Mouse (Mus musculus) CH12.LX (cell line): Measurements from ENCODE around the gene Pla2g7. TPM values are rescaled to one million over a fixed set of nuclear protein-coding genes. Genes with fewer than 3 reads are reported as not detected.

ENCODE experiments used
- DNase-seq: peaks from one replicate; pipeline ENCODE4 v3.0.0-alpha.2; 2013; ENCODE audit errors: extremely low read depth
- H3K27ac ChIP-seq: 2 replicates; pipeline ENCODE4 v1.5.1; 2012; ENCODE audit warnings: low read depth, mild to moderate bottlenecking, control low read depth, moderate library complexity; ENCODE audit not compliant: insufficient read depth
- H3K27me3 ChIP-seq: replicated peaks from 2 replicates; pipeline ENCODE3; 2012; ENCODE audit warnings: inconsistent platforms
- H3K36me3 ChIP-seq, 2 experiments: replicated peaks in 1 of 2; 2 replicates each; pipeline versions ENCODE3 to v1.6.1; 2012; ENCODE audit warnings: inconsistent platforms in 1 of 2, low read length in 1 of 2, mild to moderate bottlenecking in 1 of 2, mixed read lengths in 1 of 2, moderate library complexity in 1 of 2; ENCODE audit not compliant: control insufficient read depth in 1 of 2, insufficient read depth in 1 of 2
- H3K4me1 ChIP-seq, 2 experiments: 2 replicates each; pipeline ENCODE4 v1.6.1; 2012; ENCODE audit warnings: inconsistent platforms in 1 of 2, moderate library complexity in 1 of 2; ENCODE audit not compliant: insufficient read depth in 2 of 2, control insufficient read depth in 1 of 2
- H3K4me2 ChIP-seq: 2 replicates; pipeline ENCODE4 v1.6.1; 2012; ENCODE audit warnings: low read depth, mild to moderate bottlenecking, control low read depth; ENCODE audit not compliant: poor library complexity, insufficient read depth, severe bottlenecking
- H3K4me3 ChIP-seq, 3 experiments: fragments of 150-350 bp in 1 of 3; sonication (generic) in 1 of 3; replicated peaks in 1 of 3; 2 replicates each; pipeline versions ENCODE3 to v1.5.1; 2011 to 2012; ENCODE audit warnings: low read depth in 2 of 3, low read length in 2 of 3, mild to moderate bottlenecking in 2 of 3, moderate library complexity in 2 of 3, control low read depth in 1 of 3, improper control_type of control experiment in 1 of 3, inconsistent platforms in 1 of 3, mixed read lengths in 1 of 3; ENCODE audit not compliant: poor library complexity in 1 of 3
- H3K79me2 ChIP-seq: replicated peaks from 2 replicates; pipeline ENCODE4 v1.6.1; 2012; ENCODE audit warnings: mild to moderate bottlenecking, moderate library complexity; ENCODE audit not compliant: control insufficient read depth, poor library complexity, insufficient read depth, severe bottlenecking; ENCODE audit errors: extremely low read depth
- H3K9ac ChIP-seq: 2 replicates; pipeline ENCODE4 v1.6.1; 2012; ENCODE audit warnings: low read depth, mild to moderate bottlenecking, control low read depth, moderate library complexity; ENCODE audit not compliant: insufficient read depth
- H3K9me3 ChIP-seq: replicated peaks from 2 replicates; pipeline ENCODE3; 2012; ENCODE audit warnings: low read length, inconsistent platforms, mixed read lengths
- BHLHE40 ChIP-seq: IDR thresholded peaks from 2 replicates; pipeline ENCODE4 v1.6.1; 2011; ENCODE audit warnings: mild to moderate bottlenecking, low read depth, low read length, improper control_type of control experiment
- CHD2 ChIP-seq: IDR thresholded peaks from 2 replicates; pipeline ENCODE4 v1.6.1; 2011; ENCODE audit warnings: low read length, improper control_type of control experiment
- ELF1 ChIP-seq: IDR thresholded peaks from 2 replicates; pipeline ENCODE4 v1.6.1; 2014; ENCODE audit warnings: low read depth, mild to moderate bottlenecking, inconsistent platforms, low read length, improper control_type of control experiment
- EP300 ChIP-seq: IDR thresholded peaks from 2 replicates; pipeline ENCODE4 v1.6.1; 2011; ENCODE audit warnings: low read length, improper control_type of control experiment
- GABPA ChIP-seq: IDR thresholded peaks from 2 replicates; pipeline ENCODE4 v1.6.1; 2012; ENCODE audit warnings: low read depth, low read length, improper control_type of control experiment, inconsistent platforms; ENCODE audit not compliant: insufficient replicate concordance
- IRF4 ChIP-seq: IDR thresholded peaks from 2 replicates; pipeline ENCODE4 v1.6.1; 2014; ENCODE audit warnings: low read depth, mild to moderate bottlenecking, inconsistent platforms, low read length, improper control_type of control experiment
- KAT2A ChIP-seq: IDR thresholded peaks from 2 replicates; pipeline ENCODE4 v1.6.1; 2012; ENCODE audit warnings: low read length, improper control_type of control experiment, inconsistent platforms; ENCODE audit not compliant: insufficient replicate concordance
- MAX ChIP-seq: IDR thresholded peaks from 2 replicates; pipeline ENCODE4 v1.6.1; 2011; ENCODE audit warnings: low read length, improper control_type of control experiment
- MAZ ChIP-seq: IDR thresholded peaks from 2 replicates; pipeline ENCODE4 v1.6.1; 2012; ENCODE audit warnings: low read depth, mild to moderate bottlenecking, inconsistent platforms, low read length, improper control_type of control experiment, moderate library complexity
- MEF2A ChIP-seq: IDR thresholded peaks from 2 replicates; pipeline ENCODE4 v1.6.1; 2014; ENCODE audit warnings: low read depth, mild to moderate bottlenecking, inconsistent platforms, low read length, improper control_type of control experiment, borderline replicate concordance
- MXI1 ChIP-seq: IDR thresholded peaks from 2 replicates; pipeline ENCODE4 v1.6.1; 2011; ENCODE audit warnings: mild to moderate bottlenecking, low read depth, low read length, improper control_type of control experiment
- MYC ChIP-seq: IDR thresholded peaks from 2 replicates; pipeline ENCODE4 v1.6.1; 2011; ENCODE audit warnings: low read depth, mild to moderate bottlenecking, improper control_type of control experiment, low read length
- NRF1 ChIP-seq: IDR thresholded peaks from 2 replicates; pipeline ENCODE4 v1.6.1; 2014; ENCODE audit warnings: low read depth, mild to moderate bottlenecking, inconsistent platforms, low read length, improper control_type of control experiment, moderate library complexity
- POLR2A ChIP-seq: IDR thresholded peaks from 2 replicates; pipeline ENCODE4 v1.6.1; 2011; ENCODE audit warnings: low read depth, mild to moderate bottlenecking, improper control_type of control experiment, low read length
- POLR2AphosphoS2 ChIP-seq: IDR thresholded peaks from 2 replicates; pipeline ENCODE4 v1.6.1; 2011; ENCODE audit warnings: low read depth, low read length, improper control_type of control experiment
- TBP ChIP-seq: conservative IDR thresholded peaks from 2 replicates; pipeline ENCODE4 v1.6.1; 2011; ENCODE audit warnings: low read depth, low read length, improper control_type of control experiment
- UBTF ChIP-seq: IDR thresholded peaks from 2 replicates; pipeline ENCODE4 v1.6.1; 2012; ENCODE audit warnings: low read depth, mild to moderate bottlenecking, inconsistent platforms, low read length, improper control_type of control experiment, moderate library complexity
- ZC3H11A ChIP-seq: IDR thresholded peaks from 2 replicates; pipeline ENCODE4 v1.6.1; 2012; ENCODE audit warnings: low read depth, mild to moderate bottlenecking, inconsistent platforms, low read length, improper control_type of control experiment
- ZKSCAN1 ChIP-seq: IDR thresholded peaks from 2 replicates; pipeline ENCODE4 v1.6.1; 2012; ENCODE audit warnings: low read depth, inconsistent platforms, low read length, improper control_type of control experiment, borderline replicate concordance
- ZMIZ1 ChIP-seq: IDR thresholded peaks from 2 replicates; pipeline ENCODE4 v1.6.1; 2012; ENCODE audit warnings: low read depth, mild to moderate bottlenecking, inconsistent platforms, low read length, improper control_type of control experiment
- ZNF384 ChIP-seq: IDR thresholded peaks from 2 replicates; pipeline ENCODE4 v1.6.1; 2012; ENCODE audit warnings: low read depth, low read length, improper control_type of control experiment, inconsistent platforms
- dilution Hi-C: fragments of 300-500 bp; cut with MboI; formaldehyde crosslinking; loops from 2 replicates; pipeline ENCODE4 v1.14.3; 2020; ENCODE audit warnings: low sequenced_read_pairs; ENCODE audit not compliant: extremely low pct_unique_long_range_greater_than_20kb, extremely low pct_ligation_motif_present
- in situ Hi-C: fragments of 300-500 bp; cut with MboI; formaldehyde crosslinking; loops from 3 replicates; pipeline ENCODE4 v1.14.3; 2019; ENCODE audit warnings: low sequenced_read_pairs, low pct_ligation_motif_present, low pct_unique_long_range_greater_than_20kb, mixed read lengths
- polyA plus RNA-seq: library from polyadenylated mRNA; unstranded; fragments of >175 nt; gene quantifications from 2 replicates; pipeline ENCODE4 v1.2.1, GENCODE M21; 2012; ENCODE audit warnings: low read depth; ENCODE audit not compliant: insufficient read length
- total RNA-seq, 2 experiments: library from RNA; depleted of rRNA; stranded (reverse); fragments of 300-350 nt in 1 of 2; fragments of >200 nt in 1 of 2; gene quantifications; 2 replicates each; pipeline ENCODE4 v1.2.3; 2012 to 2014

Pla2g7 gene
- total and polyA plus RNA-seq, 3 experiments = 0.27 TPM; not detected in 2

DNA sequence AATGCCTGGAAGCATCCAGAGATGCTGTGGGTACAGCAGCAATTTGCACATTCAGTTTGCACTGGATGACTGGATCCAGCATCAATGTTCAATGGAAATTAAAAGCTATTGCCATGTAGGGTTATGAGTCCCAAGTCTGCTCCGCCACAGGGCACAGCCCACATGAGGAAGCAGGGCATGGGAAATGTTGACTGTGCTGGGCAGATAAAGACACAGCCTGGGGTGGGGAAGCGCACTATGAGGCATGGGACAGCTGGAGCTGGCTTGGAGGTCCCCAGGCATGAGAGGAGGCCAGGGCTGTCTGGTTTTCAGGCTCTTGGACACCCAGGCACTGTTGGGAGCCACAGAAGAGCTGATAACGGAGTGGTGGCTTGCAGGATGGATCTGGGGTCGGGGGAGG is 23.9 kb upstream of the Pla2g7 start:
- dilution Hi-C loops (no loop called here), in situ Hi-C loops (no loop called here)
- H3K79me2 ChIP-seq = no peaks in the 10 kb centered on the region
- no peak overlapping the region for H3K27ac ChIP-seq
- H3K27me3 ChIP-seq = no peaks in the 10 kb centered on the region
- TF ChIP-seq MAX (no peak), CHD2 (no peak), POLR2A (no peak), ZNF384 (no peak)
- H3K36me3 ChIP-seq = no peaks in the 10 kb centered on the region
- H3K4me1 ChIP-seq = no peaks in the 10 kb centered on the region
- H3K4me3 ChIP-seq = no peak overlapping the region
- DNase-seq = no peak
- no peak overlapping the region for H3K4me2 ChIP-seq
- peaks cover 23% of the 10 kb centered on the region for H3K9me3 ChIP-seq
- H3K9ac ChIP-seq = no peak overlapping the region

DNA sequence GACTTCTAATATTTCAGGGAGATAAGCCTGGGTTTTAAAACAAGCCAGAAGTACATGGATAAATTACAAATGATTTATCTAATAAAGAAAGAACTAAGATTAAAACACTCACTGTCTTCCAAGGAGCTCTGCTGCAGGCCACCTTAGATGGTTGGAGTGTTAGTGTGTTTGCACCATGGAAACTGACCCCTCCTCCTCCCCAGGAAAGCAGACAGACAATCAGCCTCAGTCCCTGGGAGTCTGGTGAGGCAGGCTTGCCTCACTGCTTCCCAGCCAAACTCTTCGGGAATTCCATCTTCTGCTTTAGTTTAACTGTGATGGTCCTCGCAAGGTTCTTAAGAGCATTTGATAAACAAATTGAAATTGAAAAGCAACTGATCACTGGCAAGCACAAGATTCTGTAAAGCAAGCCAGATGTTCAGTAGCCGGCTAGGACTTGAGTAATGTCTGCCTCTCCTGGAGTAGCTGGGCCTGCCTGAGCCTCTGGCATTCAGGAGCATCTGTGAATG is 16.7 kb upstream of the Pla2g7 start:
- TF ChIP-seq NRF1 (no peak), POLR2A (no peak), ZC3H11A (no peak), BHLHE40 (no peak), UBTF (no peak), KAT2A (no peak), ZNF384 (no peak), ELF1 (no peak), MXI1 (no peak), GABPA (no peak), MEF2A (no peak), ZKSCAN1 (no peak), IRF4 (no peak), EP300 (no peak), MYC (no peak), TBP (no peak), MAZ (no peak), POLR2AphosphoS2 (no peak), ZMIZ1 (no peak)
- peaks cover 22% of the 10 kb centered on the region for H3K9me3 ChIP-seq
- H3K79me2 ChIP-seq = no peaks in the 10 kb centered on the region
- in situ Hi-C loops (no loop called here), dilution Hi-C loops (no loop called here)
- H3K27ac ChIP-seq = no peak overlapping the region
- no peak for DNase-seq
- H3K27me3 ChIP-seq = no peaks in the 10 kb centered on the region
- H3K9ac ChIP-seq = no peak overlapping the region
- no peaks in the 10 kb centered on the region for H3K4me1 ChIP-seq
- H3K4me2 ChIP-seq = no peak overlapping the region
- H3K36me3 ChIP-seq = no peaks in the 10 kb centered on the region
- H3K4me3 ChIP-seq = no peak overlapping the region
